Comparison of ENCODE assay signal across 10 mouse cellular contexts in the genomic region with DNA sequence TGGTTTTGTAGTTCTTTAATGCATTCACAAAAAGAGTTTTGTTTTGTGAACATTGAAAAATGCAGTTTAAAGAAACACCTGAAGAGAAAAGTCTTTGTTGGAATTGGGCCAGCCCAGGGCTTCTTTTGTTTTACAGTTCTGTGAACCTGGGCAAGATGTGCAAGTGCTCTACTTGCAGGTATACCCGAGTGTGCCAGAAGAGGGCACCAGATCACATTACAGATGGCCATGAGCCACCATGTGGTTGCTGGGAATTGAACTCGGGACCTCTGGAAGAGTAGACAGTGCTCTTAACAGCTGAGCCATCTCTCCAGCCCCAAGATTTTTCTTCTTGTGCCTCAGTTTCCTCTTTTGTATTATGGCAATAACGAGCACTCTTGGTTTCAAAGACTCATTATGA. TPM values are rescaled to one million over a fixed set of nuclear protein-coding genes. Genes with fewer than 3 reads are reported as not detected.
DNase-seq lines count a peak whose midpoint lies in the region; ATAC-seq and TF ChIP-seq lines count a peak whose summit lies in the region.
"Had no signal": no experiment of that assay in that cellular context is flagged by ENCODE, and none has a peak within 500 bp of the region (broad histone marks: within the 10 kb centered on the region; RNA-seq: fewer than 3 reads in every experiment).

No protein-coding gene starts in this region.

- H3K4me3 ChIP-seq in left cerebral cortex, adult 2 months: no peak overlapping the region
- no peak overlapping the region for H3K4me3 ChIP-seq in liver, postnatal 0 days (ENCODE audit: low read depth, low read length)
- no peak overlapping the region for H3K4me3 ChIP-seq in stomach, postnatal 0 days (ENCODE audit: low read depth, low read length)
- H3K4me3 ChIP-seq: heart, embryonic 13.5 days; megakaryocyte, embryonic 14.5 days had no signal

- no peak overlapping the region for H3K4me2 ChIP-seq in liver, postnatal 0 days (ENCODE audit: low read depth, low read length)
- H3K4me2 ChIP-seq in stomach, postnatal 0 days (replicated peaks; ENCODE audit: low read depth): no peak overlapping the region
- H3K4me2 ChIP-seq: heart, embryonic 13.5 days had no signal

- no peak for ATAC-seq in liver, postnatal 0 days
- ATAC-seq in stomach, postnatal 0 days (ENCODE audit: low FRiP score, low TSS enrichment): no peak

- DNase-seq in adrenal gland, postnatal 25 days: peak; percentile 49
- DNase-seq in adrenal gland, adult 8-10 months: no peak
- DNase-seq in left cerebral cortex, adult 2 months (ENCODE audit: extremely low spot score in 1 of 2, low spot score in 2 of 2): no peak
- DNase-seq in left cerebral cortex, adult 11 months (ENCODE audit: low spot score): no peak
- DNase-seq in adipocyte (ENCODE audit: low spot score): peak; percentile 34
- DNase-seq in liver, postnatal 0 days: peak; percentile 69
- peak; percentile 75 for DNase-seq in stomach, postnatal 0 days (ENCODE audit: low spot score)
- no peak for DNase-seq in layer of hippocampus, postnatal 10 days (ENCODE audit: low spot score in 2 of 2)

- TF ChIP-seq EP300 in liver, postnatal 0 days (IDR thresholded peaks at IDR 0.05; ENCODE audit: low read depth): no peak
- TF ChIP-seq EP300 in stomach, postnatal 0 days (optimal IDR thresholded peaks at IDR 0.05): no peak

- no peaks in the 10 kb centered on the region for H3K27me3 ChIP-seq in liver, postnatal 0 days (ENCODE audit: insufficient read depth, low read length)
- H3K27me3 ChIP-seq in stomach, postnatal 0 days (ENCODE audit: control insufficient read depth, insufficient read depth, low read length): no peaks in the 10 kb centered on the region
- H3K27me3 ChIP-seq: heart, embryonic 13.5 days; megakaryocyte, embryonic 14.5 days had no signal

- 50% methylated on average over 3 of the region's 3 CpGs for WGBS in liver, postnatal 0 days (ENCODE audit: insufficient replicate concordance)
- whole genome bisulfite sequencing in stomach, postnatal 0 days: 58% methylated on average over 3 of the region's 3 CpGs

- intact Hi-C loops in left cerebral cortex, adult 2 months (cut with DNase I): no loop called here

- no peaks in the 10 kb centered on the region for H3K9me3 ChIP-seq in liver, postnatal 0 days (ENCODE audit: low read length)
- no peaks in the 10 kb centered on the region for H3K9me3 ChIP-seq in stomach, postnatal 0 days (ENCODE audit: control insufficient read depth, low read length)
- H3K9me3 ChIP-seq: heart, embryonic 13.5 days; megakaryocyte, embryonic 14.5 days had no signal

- peaks cover 14% of the 10 kb centered on the region for H3K36me3 ChIP-seq in liver, postnatal 0 days (replicated peaks; ENCODE audit: insufficient read depth, low read length)
- H3K36me3 ChIP-seq in stomach, postnatal 0 days (ENCODE audit: control insufficient read depth, insufficient read depth, low read length): no peaks in the 10 kb centered on the region

- no peak overlapping the region for H3K9ac ChIP-seq in liver, postnatal 0 days (replicated peaks)
- no peak overlapping the region for H3K9ac ChIP-seq in stomach, postnatal 0 days (ENCODE audit: low read length)
- H3K9ac ChIP-seq: heart, embryonic 13.5 days had no signal

- H3K4me1 ChIP-seq in liver, postnatal 0 days (ENCODE audit: insufficient read depth): peaks cover 17% of the 10 kb centered on the region
- H3K4me1 ChIP-seq in stomach, postnatal 0 days (replicated peaks; ENCODE audit: control insufficient read depth, insufficient read depth): no peaks in the 10 kb centered on the region

- H3K27ac ChIP-seq in left cerebral cortex, adult 2 months: no peak overlapping the region
- no peak overlapping the region for H3K27ac ChIP-seq in liver, postnatal 0 days (ENCODE audit: low read depth)
- H3K27ac ChIP-seq in stomach, postnatal 0 days (replicated peaks): no peak overlapping the region
- H3K27ac ChIP-seq: heart, embryonic 13.5 days had no signal

- TF ChIP-seq CTCF in left cerebral cortex, adult 2 months (IDR thresholded peaks at IDR 0.05): peak; percentile 56
- peak; percentile 75 for TF ChIP-seq CTCF in liver, postnatal 0 days (IDR thresholded peaks at IDR 0.05; ENCODE audit: low read depth)
- peak; percentile 75 for TF ChIP-seq CTCF in stomach, postnatal 0 days (IDR thresholded peaks at IDR 0.05; ENCODE audit: low read depth)

RNA-seq across cellular contexts. Expression of a gene that starts 5.9 kb away (rescaled TPM):
- 30.0 and 32.6 TPM in 2 replicates for total RNA-seq in adrenal gland, postnatal 25 days (2021)
- total RNA-seq in adrenal gland, adult 8-10 months (2022): 10 to 100 TPM; 29.0 to 33.4 (median 31.1) TPM
- 10 to 100 TPM; 34.7 to 35.4 TPM for total RNA-seq in left cerebral cortex, adult 2 months (2021)
- polyA plus RNA-seq in liver, postnatal 0 days (2015; fragmentation: Nextera tagmentation; extraction: Ambion mirVana): 12.5 and 13.2 TPM in 2 replicates
- 15.1 and 16.6 TPM in 2 replicates for polyA plus RNA-seq in stomach, postnatal 0 days (2015; fragmentation: Nextera tagmentation; extraction: Ambion mirVana)
- total RNA-seq in layer of hippocampus, postnatal 10 days (2021): 10 to 100 TPM; 25.8 to 28.2 TPM

RNA-seq across cellular contexts. Expression of a gene that starts 11.7 kb away (rescaled TPM):
- total RNA-seq in adrenal gland, postnatal 25 days (2021): 0.15 TPM in 1 of 2 replicates, not detected in the other
- total RNA-seq in adrenal gland, adult 8-10 months (2022): under 1 TPM in 1 of 4 experiments, not detected in 3; 0.16 TPM
- total RNA-seq in left cerebral cortex, adult 2 months (2021): under 1 TPM; 0.26 to 0.38 TPM
- polyA plus RNA-seq in liver, postnatal 0 days (2015; fragmentation: Nextera tagmentation; extraction: Ambion mirVana): 13.7 and 15.2 TPM in 2 replicates
- polyA plus RNA-seq in stomach, postnatal 0 days (2015; fragmentation: Nextera tagmentation; extraction: Ambion mirVana): 77.4 and 85.3 TPM in 2 replicates
- 1 to 10 TPM; 1.7 to 1.8 TPM for total RNA-seq in layer of hippocampus, postnatal 10 days (2021)

RNA-seq across cellular contexts. Expression of a gene that starts 14.3 kb away (rescaled TPM):
- 119 and 123 TPM in 2 replicates for total RNA-seq in adrenal gland, postnatal 25 days (2021)
- 100 to 1,000 TPM; 108 to 147 (median 120) TPM for total RNA-seq in adrenal gland, adult 8-10 months (2022)
- total RNA-seq in left cerebral cortex, adult 2 months (2021): 10 to 100 TPM; 38.5 to 39.9 TPM
- polyA plus RNA-seq in liver, postnatal 0 days (2015; fragmentation: Nextera tagmentation; extraction: Ambion mirVana): 30.5 and 32.5 TPM in 2 replicates
- polyA plus RNA-seq in stomach, postnatal 0 days (2015; fragmentation: Nextera tagmentation; extraction: Ambion mirVana): 102 and 106 TPM in 2 replicates
- 10 to 100 TPM; 45.9 to 48.6 TPM for total RNA-seq in layer of hippocampus, postnatal 10 days (2021)

RNA-seq across cellular contexts. Expression of a gene that starts 22.8 kb away (rescaled TPM):
- 69.5 and 76.6 TPM in 2 replicates for total RNA-seq in adrenal gland, postnatal 25 days (2021)
- 10 to 100 TPM; 69.6 to 94.3 (median 79.1) TPM for total RNA-seq in adrenal gland, adult 8-10 months (2022)
- 10 to 100 TPM; 22.0 to 23.4 TPM for total RNA-seq in left cerebral cortex, adult 2 months (2021)
- polyA plus RNA-seq in liver, postnatal 0 days (2015; fragmentation: Nextera tagmentation; extraction: Ambion mirVana): 513 and 556 TPM in 2 replicates
- polyA plus RNA-seq in stomach, postnatal 0 days (2015; fragmentation: Nextera tagmentation; extraction: Ambion mirVana): 123 and 130 TPM in 2 replicates
- 10 to 100 TPM; 25.0 to 26.3 TPM for total RNA-seq in layer of hippocampus, postnatal 10 days (2021)

RNA-seq across cellular contexts. Expression of a gene that starts 22.9 kb away (rescaled TPM):
- not detected in 2 replicates for total RNA-seq in adrenal gland, postnatal 25 days (2021)
- under 1 TPM in 1 of 4 experiments, not detected in 3; 0.38 TPM for total RNA-seq in adrenal gland, adult 8-10 months (2022)
- not detected for total RNA-seq in left cerebral cortex, adult 2 months (2021)
- not detected in 2 replicates for polyA plus RNA-seq in liver, postnatal 0 days (2015; fragmentation: Nextera tagmentation; extraction: Ambion mirVana)
- not detected in 2 replicates for polyA plus RNA-seq in stomach, postnatal 0 days (2015; fragmentation: Nextera tagmentation; extraction: Ambion mirVana)
- total RNA-seq in layer of hippocampus, postnatal 10 days (2021): not detected
- polyA plus RNA-seq: heart, embryonic 13.5 days had no signal

Comparison
In these comparisons a context has a peak if more than half of its experiments do, and no peak if none do; other contexts are left out.
1. DNase-seq: peak in adrenal gland, postnatal 25 days (single experiment), adipocyte (single experiment), liver, postnatal 0 days (single experiment) and stomach, postnatal 0 days (single experiment); none in adrenal gland, adult 8-10 months (single experiment), left cerebral cortex, adult 2 months (0 of 2), left cerebral cortex, adult 11 months (single experiment) and layer of hippocampus, postnatal 10 days (0 of 2).
2. Peak in every context shown above with its lines, with median percentiles within 50 percentile points of each other: CTCF ChIP-seq.